Mouse (Mus musculus) lung, adult 2 months (tissue): ENCODE data around the gene Ndufaf4.

Experiments used
- CTCF ChIP-seq: fragments of 200-500 bp; IDR thresholded peaks from 2 replicates; pipeline ENCODE4 v1.5.1; 2011; ENCODE audit warnings: mild to moderate bottlenecking, low read length, control low read depth; ENCODE audit not compliant: insufficient read depth
- POLR2A ChIP-seq: fragments of 200-500 bp; IDR thresholded peaks from 2 replicates; pipeline ENCODE4 v1.6.1; 2011; ENCODE audit warnings: low read depth, mild to moderate bottlenecking, control low read depth, low read length, borderline replicate concordance; ENCODE audit errors: extremely low read depth

- TF ChIP-seq POLR2A: no peak
- TF ChIP-seq CTCF: no peak
These were observed 22.2 kb downstream of the Ndufaf4 start for GRCm38 (mm10) chr4:24920006-24920577.
